Mouse (Mus musculus): ENCODE results near the gene Cabs1.

- no peak for TF ChIP-seq CTCF (IDR thresholded peaks at IDR 0.05; ENCODE audit: extremely low read depth, insufficient read length, insufficient replicate concordance, low read depth, low read length)
- TF ChIP-seq POLR2A (IDR thresholded peaks at IDR 0.05; ENCODE audit: low read depth, low read length) = no peak
Measured at GRCm38 (mm10) chr5:87969201-87969600, 10.0 kb upstream of the Cabs1 start, which contains the start of the genes 2310003L06Rik and Gm28434.
